Mouse (Mus musculus): Measurements from ENCODE around the gene Hist1h1e.
"Not testable (repeated sequence)": the region's sequence is repeated elsewhere in the genome, so short reads cannot be mapped to it uniquely, and the experiment has no call there.

Hist1h1e gene

DNA sequence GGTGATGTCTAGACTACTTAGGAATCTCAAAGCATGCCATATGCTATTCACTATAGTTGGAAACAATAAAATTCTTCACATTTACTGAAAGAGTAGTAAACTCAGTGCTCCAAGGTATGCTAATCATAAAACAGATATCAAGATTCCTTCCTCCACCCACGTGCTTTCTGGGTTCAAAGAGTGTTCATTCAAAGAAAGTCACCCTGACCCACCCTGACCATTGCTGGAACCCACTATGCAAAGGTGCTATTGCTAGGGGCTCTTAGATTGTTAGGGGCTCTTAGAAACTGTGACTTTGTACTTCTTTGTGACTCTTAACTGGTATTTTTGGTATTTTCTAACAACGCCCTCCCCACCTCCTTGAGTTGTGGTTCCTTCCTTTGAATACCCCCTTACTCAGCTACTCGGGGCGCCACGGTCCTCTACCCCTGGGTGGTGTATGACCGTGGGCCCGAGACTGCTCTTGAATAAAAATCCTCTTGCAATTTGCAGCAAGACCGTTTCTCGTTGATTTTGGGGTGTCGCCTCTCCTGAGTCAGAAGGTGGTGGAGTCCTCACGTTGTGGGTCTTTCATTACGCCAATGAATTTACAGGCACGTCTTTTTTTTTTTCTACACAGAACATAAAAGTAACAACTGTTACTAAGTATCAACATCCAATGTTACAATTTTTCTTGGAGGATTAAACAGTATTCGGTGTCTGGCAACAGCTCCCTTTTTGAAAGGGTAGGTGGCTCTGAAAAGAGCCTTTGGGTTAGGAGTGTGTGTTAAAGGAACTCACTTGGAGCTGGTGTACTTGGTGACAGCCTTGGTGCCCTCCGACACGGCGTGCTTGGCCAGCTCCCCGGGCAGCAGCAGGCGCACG, 49.1 kb downstream of the Hist1h1e start:
- DNase-seq (ENCODE audit: low spot score in 2 of 2) = not testable (repeated sequence)

DNA sequence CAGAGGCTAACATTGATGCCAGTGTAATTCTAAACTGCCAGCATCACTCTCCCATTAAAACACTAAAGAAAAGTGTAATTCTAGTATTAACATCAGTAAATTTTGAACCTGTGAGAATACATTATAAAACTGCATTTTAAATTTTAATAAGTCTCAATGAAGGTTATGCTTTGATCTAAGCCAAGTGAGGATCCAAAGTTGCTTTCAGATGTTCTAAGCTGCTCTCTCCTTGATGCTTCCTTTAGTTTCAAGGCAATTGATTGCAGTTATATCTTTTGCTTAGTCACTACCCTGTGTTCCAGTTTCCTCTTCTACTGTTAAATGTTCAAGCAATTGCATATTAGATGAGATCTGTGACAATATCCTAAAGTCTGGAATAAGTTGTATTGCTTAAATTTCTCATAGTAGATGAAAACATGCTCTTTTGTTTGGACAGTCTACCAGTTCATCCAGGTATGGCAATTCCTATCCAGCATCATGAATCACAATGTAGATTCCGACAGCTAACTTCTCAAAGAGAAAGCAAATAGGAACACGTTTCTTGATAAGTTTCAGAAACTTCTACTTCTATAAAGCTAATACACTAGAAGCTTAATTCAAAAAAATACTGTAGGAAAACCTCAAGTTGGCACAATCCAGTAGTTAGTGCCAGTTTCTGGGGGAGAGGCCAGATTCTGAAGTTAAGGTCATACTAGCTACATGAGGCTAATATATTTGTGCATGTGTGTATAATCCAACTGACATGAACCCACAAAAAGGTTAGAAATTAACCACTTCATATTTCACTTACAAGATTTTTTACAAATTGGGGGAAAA, 49.9 kb downstream of the Hist1h1e start:
- DNase-seq (ENCODE audit: low spot score in 2 of 2) = no peak

DNA sequence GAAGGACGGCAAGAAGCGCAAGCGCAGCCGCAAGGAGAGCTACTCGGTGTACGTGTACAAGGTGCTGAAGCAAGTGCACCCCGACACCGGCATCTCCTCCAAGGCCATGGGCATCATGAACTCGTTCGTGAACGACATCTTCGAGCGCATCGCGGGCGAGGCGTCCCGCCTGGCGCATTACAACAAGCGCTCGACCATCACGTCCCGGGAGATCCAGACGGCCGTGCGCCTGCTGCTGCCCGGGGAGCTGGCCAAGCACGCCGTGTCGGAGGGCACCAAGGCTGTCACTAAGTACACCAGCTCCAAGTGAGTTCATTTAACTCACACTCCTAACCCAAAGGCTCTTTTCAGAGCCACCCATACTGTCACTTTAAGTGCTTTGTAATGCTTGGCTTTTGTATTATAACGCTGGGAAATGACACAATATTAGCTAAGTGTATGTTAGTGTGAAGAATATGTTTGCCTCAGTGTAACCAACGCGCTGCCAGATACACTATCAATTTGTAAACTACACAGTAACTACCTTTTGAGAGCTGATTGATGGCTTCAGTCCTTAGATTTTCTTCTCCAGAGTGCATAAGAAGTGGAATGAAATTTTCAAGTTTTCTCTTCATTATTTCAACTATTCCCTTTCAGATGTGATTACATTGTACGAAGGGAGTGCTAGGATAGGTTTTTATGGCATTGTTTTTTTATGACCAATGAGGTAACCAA, 50.7 kb downstream of the Hist1h1e start:
- not testable (repeated sequence) for DNase-seq (ENCODE audit: low spot score in 2 of 2)

DNA sequence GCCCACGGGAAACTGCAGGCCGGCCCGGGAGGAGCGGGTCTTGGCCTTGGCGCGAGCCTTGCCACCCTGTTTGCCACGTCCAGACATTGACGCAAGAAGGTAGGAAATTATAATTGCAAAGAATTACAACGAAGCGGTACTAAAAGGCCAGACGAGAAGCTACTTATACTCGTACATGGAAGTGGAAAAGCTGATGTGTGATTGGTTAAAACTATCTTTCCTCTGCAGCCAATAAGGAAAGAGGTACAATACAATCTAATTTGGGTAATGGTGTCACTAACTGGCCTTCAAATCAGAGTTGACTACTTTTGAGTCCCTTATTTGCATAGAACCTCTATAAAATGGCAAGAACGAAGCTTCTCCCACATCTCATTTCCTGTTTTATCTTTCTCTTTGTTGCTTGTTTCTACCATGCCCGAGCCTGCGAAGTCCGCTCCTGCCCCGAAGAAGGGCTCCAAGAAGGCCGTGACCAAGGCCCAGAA, 51.3 kb downstream of the Hist1h1e start, which contains the start of the genes Hist1h2ae and Hist1h2bg:
Gene Hist1h2ae (minus strand): TSS at position 199 of the 482 bp plus-strand sequence.
Gene Hist1h2bg (plus strand): TSS at position 375 of the 482 bp plus-strand sequence.
- peak; percentile 68 to 71 for DNase-seq (ENCODE audit: low spot score in 2 of 2)

Measured in spleen, postnatal 14 days (tissue).